Mouse (Mus musculus) gastrocnemius, postnatal 14 days (tissue): Measurements from ENCODE around the gene Zan. TPM values are rescaled to one million over a fixed set of nuclear protein-coding genes. Genes with fewer than 3 reads are reported as not detected.

Source experiments
- DNase-seq: peaks from one replicate; pipeline ENCODE4 v3.0.0; 2021; ENCODE audit warnings: mixed read lengths
- intact Hi-C: fragments of 180-260 bp; cut with DNase I; formaldehyde crosslinking; loops from one replicate; pipeline ENCODE4 v1.15.1; 2025; ENCODE audit warnings: low total_unique reads
- total RNA-seq, 2 experiments: library from RNA; stranded (reverse); gene quantifications; 2 replicates each; pipeline ENCODE4 v1.2.3; 2021

Gene Zan
- total RNA-seq, 2 experiments from 2014 or later: 0.02 TPM

GRCm38 (mm10) chr5:137342407-137343012 lies 134.4 kb downstream of the Zan start:
- DNase-seq: no peak
- intact Hi-C loops: no loop called here

- intact Hi-C loops: no loop called here
- DNase-seq: no peak
These were observed 136.6 kb downstream of the Zan start for GRCm38 (mm10) chr5:137340222-137340621.

- intact Hi-C loops: no loop called here
- DNase-seq: peak; percentile 52
These were observed 137.4 kb downstream of the Zan start for GRCm38 (mm10) chr5:137339290-137339979.

- peak; percentile 53 for DNase-seq
- intact Hi-C loops: no loop called here
These were observed 138.1 kb downstream of the Zan start for GRCm38 (mm10) chr5:137338663-137339289.

GRCm38 (mm10) chr5:137338256-137338655 lies 138.6 kb downstream of the Zan start:
- DNase-seq: peak; percentile 94
- intact Hi-C loops: no loop called here

GRCm38 (mm10) chr5:137337190-137337589 lies 139.7 kb downstream of the Zan start:
- no peak for DNase-seq
- intact Hi-C loops: no loop called here

- intact Hi-C loops: no loop called here
These were observed 141.8 kb downstream of the Zan start for GRCm38 (mm10) chr5:137335066-137335465.

GRCm38 (mm10) chr5:137334317-137334716 lies 142.5 kb downstream of the Zan start:
- no peak for DNase-seq

More at GRCm38 (mm10) chr5:137335066-137335465, 141.8 kb downstream of the Zan start:
- DNase-seq: no peak

DNA sequence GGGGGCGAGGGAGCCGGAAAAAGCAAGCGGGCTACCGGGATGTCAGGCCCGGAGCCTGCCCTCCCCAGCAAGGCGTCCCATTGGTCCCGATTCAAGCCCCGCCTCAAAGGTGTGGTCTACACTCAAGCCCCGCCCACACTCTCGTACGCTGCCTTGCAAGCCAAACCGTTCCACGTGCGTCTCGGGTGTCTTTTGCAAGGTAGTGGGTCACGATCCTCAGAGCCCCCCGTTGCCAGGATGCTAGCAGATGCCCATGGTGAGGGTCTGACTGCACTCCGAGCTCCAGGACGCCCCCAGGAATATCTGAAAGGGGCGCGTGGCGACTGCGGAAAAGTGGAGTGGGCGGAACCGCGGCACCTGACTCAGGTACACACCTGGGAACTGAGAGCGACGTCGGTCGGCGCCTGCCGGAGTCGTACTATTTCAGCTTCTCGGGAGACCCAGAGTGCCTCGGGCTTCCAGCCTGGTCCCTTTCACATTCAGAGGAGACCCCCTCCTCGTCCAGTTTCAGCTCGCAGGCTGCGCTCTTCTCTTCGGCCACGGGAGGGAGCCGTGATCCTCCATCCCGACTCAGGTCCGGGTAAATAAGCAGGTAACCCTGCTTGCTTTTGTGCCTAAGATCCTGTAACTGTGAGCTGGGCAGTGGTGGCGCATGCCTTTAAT lies 143.2 kb downstream of the Zan start, which contains the start of gene Slc12a9:
Slc12a9 (minus strand) TSS at position 86 of the 663 bp plus-strand sequence.
- intact Hi-C loops: no loop called here
- DNase-seq: peak; percentile 94

More at GRCm38 (mm10) chr5:137334317-137334716, 142.5 kb downstream of the Zan start:
- intact Hi-C loops: no loop called here

GRCm38 (mm10) chr5:137332857-137333511 lies 143.9 kb downstream of the Zan start:
- intact Hi-C loops: no loop called here
- DNase-seq: no peak

GRCm38 (mm10) chr5:137330910-137331309 lies 146.0 kb downstream of the Zan start:
- no peak for DNase-seq
- intact Hi-C loops: no loop called here

Other genes starting within 250 kb of the Zan start
- 10 to 100 TPM; 48.8 to 59.8 TPM for gene Ache, start 189.5 kb downstream of the Zan start, total RNA-seq
- 10 to 100 TPM; 30.5 to 36.3 TPM for gene Ufsp1, start 182.4 kb downstream of the Zan start, total RNA-seq
- 10 to 100 TPM; 39.0 to 40.6 TPM for gene Srrt, start 169.4 kb downstream of the Zan start, total RNA-seq
- 1 to 10 TPM; 7.9 to 9.6 TPM for gene Trip6, start 162.7 kb downstream of the Zan start, total RNA-seq
- gene Slc12a9, start 143.5 kb downstream of the Zan start, total RNA-seq: 1 to 10 TPM; 3.1 to 3.3 TPM
- 10 to 100 TPM; 26.5 to 27.4 TPM for gene Ephb4, start 127.0 kb downstream of the Zan start, total RNA-seq
- gene Pop7, start 25.5 kb upstream of the Zan start, total RNA-seq: 10 to 100 TPM; 15.9 to 16.1 TPM
- gene Gigyf1, start 41.5 kb upstream of the Zan start, total RNA-seq: 10 to 100 TPM; 13.4 to 18.5 TPM
- not detected for gene Epo, start 56.2 kb upstream of the Zan start, total RNA-seq
- gene Gnb2, start 56.4 kb upstream of the Zan start, total RNA-seq: 100 to 1,000 TPM; 194 to 231 TPM
- gene Actl6b, start 76.5 kb upstream of the Zan start, total RNA-seq: not detected
- gene Tfr2, start 92.8 kb upstream of the Zan start, total RNA-seq: under 1 TPM in 1 of 2 experiments, not detected in 1; 0.06 TPM
- 10 to 100 TPM; 15.3 to 18.1 TPM for gene Mospd3, start 124.0 kb upstream of the Zan start, total RNA-seq
- gene Pcolce, start 136.7 kb upstream of the Zan start, total RNA-seq: 100 to 1,000 TPM; 190 to 251 TPM
- gene Fbxo24, start 151.9 kb upstream of the Zan start, total RNA-seq: under 1 TPM in 1 of 2 experiments, not detected in 1; 0.27 TPM
- 10 to 100 TPM; 14.8 to 15.3 TPM for gene Lrch4, start 152.1 kb upstream of the Zan start, total RNA-seq
- 1 to 10 TPM; 3.0 to 3.6 TPM for gene Gm20605, start 152.1 kb upstream of the Zan start, total RNA-seq
- gene Sap25, start 164.3 kb upstream of the Zan start, total RNA-seq: 1 to 10 TPM; 1.8 to 2.0 TPM
- gene Irs3, start 168.7 kb upstream of the Zan start, total RNA-seq: under 1 TPM; 0.33 to 0.47 TPM
- gene Agfg2, start 207.7 kb upstream of the Zan start, total RNA-seq: 1 to 10 TPM; 4.9 to 5.8 TPM